Mouse (Mus musculus): ENCODE data around the gene Aplp1. TPM values are rescaled to one million over a fixed set of nuclear protein-coding genes. Genes with fewer than 3 reads are reported as not detected.

Gene Aplp1
- polyA plus RNA-seq, 1 experiment from 2014 or later, result 675 TPM

DNA sequence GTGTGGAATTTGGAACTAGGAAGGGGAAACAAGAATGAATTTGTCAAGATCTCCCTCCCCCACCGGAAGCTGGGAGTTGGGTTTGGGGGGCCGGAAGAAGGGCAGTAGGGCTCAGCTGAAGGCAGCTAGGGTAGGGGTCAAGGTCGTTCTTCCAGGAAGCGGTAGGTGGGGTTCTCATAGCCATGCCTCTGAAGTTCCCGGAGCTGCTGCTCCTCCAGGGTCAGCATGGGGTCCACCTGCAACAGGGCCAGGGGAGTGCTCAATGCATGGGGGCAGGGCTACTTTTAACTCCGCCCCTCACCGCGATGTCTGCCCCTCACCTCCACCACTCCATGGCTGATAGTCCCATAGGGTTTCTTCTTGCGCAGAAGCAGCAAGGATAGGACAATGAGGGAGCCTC lies 10.2 kb downstream of the Aplp1 start:
- WGBS, result 52% methylated on average over 9 of the region's 9 CpGs

DNA sequence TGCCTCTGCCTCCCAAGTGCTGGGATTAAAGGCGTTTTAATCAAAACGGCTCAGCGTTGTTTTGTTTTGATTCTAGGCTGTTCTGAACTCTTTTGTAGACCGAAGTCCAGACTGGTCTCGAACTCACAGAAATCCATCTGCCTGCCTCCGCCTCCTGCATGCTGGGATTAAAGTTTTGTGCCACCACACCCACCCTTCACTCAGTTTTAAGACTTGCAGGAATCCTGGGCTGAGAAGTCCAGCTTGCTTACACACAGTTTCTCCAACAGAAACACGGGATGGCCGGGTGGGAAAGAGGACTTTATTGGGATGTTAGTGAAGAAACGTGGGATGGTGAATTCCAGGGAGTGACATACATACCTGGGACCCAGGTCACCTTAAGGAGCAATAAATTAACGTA lies 10.6 kb downstream of the Aplp1 start:
- Histone ChIP-seq H3K4me3 (ENCODE audit: low read depth, low read length) (no peak overlapping the region), H3K9ac (replicated peaks; ENCODE audit: low read depth, low read length) (no peak overlapping the region), H3K36me3 (ENCODE audit: control insufficient read depth, insufficient read depth, low read length) (peaks cover 33% of the 10 kb centered on the region), H3K9me3 (ENCODE audit: control insufficient read depth, low read length) (no peaks in the 10 kb centered on the region), H3K4me2 (ENCODE audit: low read depth, low read length) (no peak overlapping the region), H3K27ac (ENCODE audit: low read depth, low read length) (no peak overlapping the region), H3K27me3 (ENCODE audit: control insufficient read depth, insufficient read depth, low read length) (no peaks in the 10 kb centered on the region), H3K4me1 (ENCODE audit: control insufficient read depth, insufficient read depth, low read length) (no peaks in the 10 kb centered on the region)
- ATAC-seq (ENCODE audit: low read depth), result no peak
- 74% methylated on average over 10 of the region's 10 CpGs for whole genome bisulfite sequencing

More for the DNA sequence above, 10.2 kb downstream of the Aplp1 start:
- Histone ChIP-seq H3K27ac (ENCODE audit: low read depth, low read length) (no peak overlapping the region; the same call in 1 of the 2 replicates), H3K4me2 (ENCODE audit: low read depth, low read length) (no peak overlapping the region), H3K27me3 (ENCODE audit: control insufficient read depth, insufficient read depth, low read length) (no peaks in the 10 kb centered on the region), H3K9me3 (ENCODE audit: control insufficient read depth, low read length) (no peaks in the 10 kb centered on the region), H3K4me1 (ENCODE audit: control insufficient read depth, insufficient read depth, low read length) (no peaks in the 10 kb centered on the region), H3K36me3 (ENCODE audit: control insufficient read depth, insufficient read depth, low read length) (peaks cover 38% of the 10 kb centered on the region), H3K9ac (replicated peaks; ENCODE audit: low read depth, low read length) (no peak overlapping the region), H3K4me3 (ENCODE audit: low read depth, low read length) (no peak overlapping the region)
- no peak for ATAC-seq (ENCODE audit: low read depth)

DNA sequence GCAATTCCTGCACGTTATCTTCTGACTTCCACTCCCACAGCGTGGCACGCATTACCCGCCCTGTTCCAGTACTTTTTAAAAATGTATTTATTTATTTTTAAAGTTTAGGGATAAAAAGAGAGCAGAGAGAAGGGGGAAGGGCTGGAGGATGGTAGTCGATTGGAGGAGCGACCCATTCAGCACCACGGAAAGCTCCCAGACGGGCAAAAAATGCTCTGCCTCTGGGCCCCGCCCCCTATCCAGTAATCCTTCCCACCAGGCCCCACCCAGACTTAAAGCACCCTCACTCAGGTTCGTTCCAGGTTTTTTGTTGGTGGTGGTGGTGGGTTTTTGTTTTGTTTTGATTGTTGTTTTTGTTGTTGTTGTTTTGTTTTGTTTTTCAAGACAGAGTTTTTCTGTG lies 11.1 kb downstream of the Aplp1 start:
- peaks cover 29% of the 10 kb centered on the region for H3K36me3 ChIP-seq (ENCODE audit: control insufficient read depth, insufficient read depth, low read length)
- H3K4me3 ChIP-seq (ENCODE audit: low read depth, low read length), result no peak overlapping the region

GRCm38 (mm10) chr7:30431793-30432192 lies 13.5 kb downstream of the Aplp1 start:
- Histone ChIP-seq H3K4me2 (ENCODE audit: low read depth, low read length) (no peak overlapping the region), H3K4me1 (ENCODE audit: control insufficient read depth, insufficient read depth, low read length) (no peaks in the 10 kb centered on the region), H3K36me3 (ENCODE audit: control insufficient read depth, insufficient read depth, low read length) (peaks cover 20% of the 10 kb centered on the region), H3K4me3 (ENCODE audit: low read depth, low read length) (no peak overlapping the region), H3K9me3 (ENCODE audit: control insufficient read depth, low read length) (no peaks in the 10 kb centered on the region), H3K27ac (ENCODE audit: low read depth, low read length) (no peak overlapping the region), H3K9ac (replicated peaks; ENCODE audit: low read depth, low read length) (no peak overlapping the region), H3K27me3 (ENCODE audit: control insufficient read depth, insufficient read depth, low read length) (no peaks in the 10 kb centered on the region)
- WGBS, result 13% methylated on average over 3 of the region's 3 CpGs
- ATAC-seq (ENCODE audit: low read depth), result peak; percentile 81

More for the DNA sequence above, 11.1 kb downstream of the Aplp1 start:
- Histone ChIP-seq H3K27me3 (ENCODE audit: control insufficient read depth, insufficient read depth, low read length) (no peaks in the 10 kb centered on the region), H3K9ac (replicated peaks; ENCODE audit: low read depth, low read length) (no peak overlapping the region), H3K9me3 (ENCODE audit: control insufficient read depth, low read length) (no peaks in the 10 kb centered on the region), H3K4me1 (ENCODE audit: control insufficient read depth, insufficient read depth, low read length) (no peaks in the 10 kb centered on the region), H3K4me2 (ENCODE audit: low read depth, low read length) (no peak overlapping the region), H3K27ac (ENCODE audit: low read depth, low read length) (no peak overlapping the region)
- WGBS, result 4% methylated on average over 10 of the region's 10 CpGs
- ATAC-seq (ENCODE audit: low read depth), result no peak

GRCm38 (mm10) chr7:30430191-30430590 lies 15.1 kb downstream of the Aplp1 start:
- no peak for ATAC-seq (ENCODE audit: low read depth)

DNA sequence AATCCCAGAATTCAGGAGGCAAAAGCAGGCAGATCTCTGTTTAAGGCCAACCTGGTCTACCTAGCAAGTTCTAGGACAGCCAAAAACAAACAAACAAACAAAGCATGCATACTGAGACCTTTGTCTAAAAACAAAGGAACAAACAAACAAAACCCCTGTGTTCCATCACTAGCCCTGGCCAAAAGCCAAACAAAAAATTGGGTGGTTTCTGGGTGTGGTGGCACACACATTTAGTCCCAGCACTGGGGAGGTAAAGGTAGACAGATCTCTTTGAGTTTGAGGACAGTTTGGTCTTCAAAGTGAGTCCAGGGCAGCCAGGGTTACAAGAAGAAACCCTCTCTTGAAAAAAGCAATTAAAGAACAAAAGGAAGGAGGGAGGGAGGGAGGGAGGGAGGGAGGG lies 16.0 kb downstream of the Aplp1 start:
- Histone ChIP-seq H3K36me3 (ENCODE audit: control insufficient read depth, insufficient read depth, low read length) (no peaks in the 10 kb centered on the region; the same call in 1 of the 2 replicates), H3K9ac (replicated peaks; ENCODE audit: low read depth, low read length) (no peak overlapping the region), H3K4me2 (ENCODE audit: low read depth, low read length) (no peak overlapping the region), H3K4me3 (ENCODE audit: low read depth, low read length) (no peak overlapping the region), H3K4me1 (ENCODE audit: control insufficient read depth, insufficient read depth, low read length) (no peaks in the 10 kb centered on the region), H3K9me3 (ENCODE audit: control insufficient read depth, low read length) (no peaks in the 10 kb centered on the region), H3K27ac (ENCODE audit: low read depth, low read length) (no peak overlapping the region), H3K27me3 (ENCODE audit: control insufficient read depth, insufficient read depth, low read length) (no peaks in the 10 kb centered on the region)
- no peak for ATAC-seq (ENCODE audit: low read depth)

More at GRCm38 (mm10) chr7:30430191-30430590, 15.1 kb downstream of the Aplp1 start:
- Histone ChIP-seq H3K27me3 (ENCODE audit: control insufficient read depth, insufficient read depth, low read length) (no peaks in the 10 kb centered on the region), H3K4me2 (ENCODE audit: low read depth, low read length) (no peak overlapping the region), H3K36me3 (ENCODE audit: control insufficient read depth, insufficient read depth, low read length) (peaks cover 5% of the 10 kb centered on the region), H3K27ac (ENCODE audit: low read depth, low read length) (no peak overlapping the region), H3K4me1 (ENCODE audit: control insufficient read depth, insufficient read depth, low read length) (no peaks in the 10 kb centered on the region), H3K4me3 (ENCODE audit: low read depth, low read length) (no peak overlapping the region), H3K9ac (replicated peaks; ENCODE audit: low read depth, low read length) (no peak overlapping the region), H3K9me3 (ENCODE audit: control insufficient read depth, low read length) (no peaks in the 10 kb centered on the region)
- 55% methylated on average over 2 of the region's 2 CpGs for WGBS

DNA sequence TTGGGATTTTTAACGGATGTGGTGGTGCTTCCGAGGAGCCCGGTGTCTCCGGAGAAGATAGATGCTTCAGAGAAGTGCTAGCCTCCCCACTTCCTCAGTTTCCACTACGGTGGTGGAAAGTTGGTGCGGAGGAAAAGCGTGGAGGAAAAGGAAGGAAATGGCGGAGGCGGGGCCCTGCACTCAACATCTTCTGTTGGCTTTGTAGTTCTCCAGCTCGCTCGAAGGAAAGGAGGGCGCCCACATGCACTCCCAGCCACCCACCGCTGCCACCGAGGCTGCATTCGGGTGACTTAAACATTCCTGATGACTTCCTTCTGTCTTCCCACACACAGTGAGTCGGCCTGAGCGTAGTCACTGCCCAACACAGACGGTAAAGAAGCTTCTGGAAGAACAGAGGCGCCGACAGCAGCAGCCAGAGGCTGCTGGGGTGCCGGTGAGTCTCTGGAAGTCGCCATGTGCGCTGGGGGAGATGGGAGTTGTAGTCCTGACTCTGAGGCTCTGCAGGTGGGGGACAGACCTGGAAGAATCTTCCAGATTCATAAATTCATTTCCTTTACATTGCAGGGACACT lies 22.2 kb downstream of the Aplp1 start:
- ATAC-seq (ENCODE audit: low read depth), result no peak
- Histone ChIP-seq H3K4me3 (ENCODE audit: low read depth, low read length) (peak overlapping the region; percentile 55), H3K36me3 (ENCODE audit: control insufficient read depth, insufficient read depth, low read length) (no peaks in the 10 kb centered on the region; the same call in 1 of the 2 replicates), H3K4me2 (ENCODE audit: low read depth, low read length) (peak overlapping the region; percentile 85), H3K9ac (replicated peaks; ENCODE audit: low read depth, low read length) (no peak overlapping the region; the same call in 1 of the 2 replicates), H3K9me3 (ENCODE audit: control insufficient read depth, low read length) (no peaks in the 10 kb centered on the region), H3K27me3 (ENCODE audit: control insufficient read depth, insufficient read depth, low read length) (no peaks in the 10 kb centered on the region), H3K27ac (ENCODE audit: low read depth, low read length) (0 out of 2 replicates have a peak overlapping the region, but pooled peaks have one; percentile 10), H3K4me1 (ENCODE audit: control insufficient read depth, insufficient read depth, low read length) (0 out of 2 replicates have a peak, but pooled peaks cover 3% of the 10 kb centered on the region)
- 51% methylated on average over 23 of the region's 23 CpGs for WGBS

GRCm38 (mm10) chr7:30422560-30422959 lies 22.8 kb downstream of the Aplp1 start:
- Histone ChIP-seq H3K27ac (ENCODE audit: low read depth, low read length) (no peak overlapping the region; the same call in 1 of the 2 replicates), H3K4me1 (ENCODE audit: control insufficient read depth, insufficient read depth, low read length) (0 out of 2 replicates have a peak, but pooled peaks cover 3% of the 10 kb centered on the region), H3K27me3 (ENCODE audit: control insufficient read depth, insufficient read depth, low read length) (no peaks in the 10 kb centered on the region), H3K4me3 (ENCODE audit: low read depth, low read length) (peak overlapping the region; percentile 55), H3K9ac (replicated peaks; ENCODE audit: low read depth, low read length) (peak overlapping the region; percentile 63), H3K9me3 (ENCODE audit: control insufficient read depth, low read length) (no peaks in the 10 kb centered on the region), H3K4me2 (ENCODE audit: low read depth, low read length) (peak overlapping the region; percentile 85), H3K36me3 (ENCODE audit: control insufficient read depth, insufficient read depth, low read length) (no peaks in the 10 kb centered on the region; the same call in 1 of the 2 replicates)
- WGBS, result 18% methylated on average over 9 of the region's 9 CpGs
- ATAC-seq (ENCODE audit: low read depth), result peak; percentile 45

DNA sequence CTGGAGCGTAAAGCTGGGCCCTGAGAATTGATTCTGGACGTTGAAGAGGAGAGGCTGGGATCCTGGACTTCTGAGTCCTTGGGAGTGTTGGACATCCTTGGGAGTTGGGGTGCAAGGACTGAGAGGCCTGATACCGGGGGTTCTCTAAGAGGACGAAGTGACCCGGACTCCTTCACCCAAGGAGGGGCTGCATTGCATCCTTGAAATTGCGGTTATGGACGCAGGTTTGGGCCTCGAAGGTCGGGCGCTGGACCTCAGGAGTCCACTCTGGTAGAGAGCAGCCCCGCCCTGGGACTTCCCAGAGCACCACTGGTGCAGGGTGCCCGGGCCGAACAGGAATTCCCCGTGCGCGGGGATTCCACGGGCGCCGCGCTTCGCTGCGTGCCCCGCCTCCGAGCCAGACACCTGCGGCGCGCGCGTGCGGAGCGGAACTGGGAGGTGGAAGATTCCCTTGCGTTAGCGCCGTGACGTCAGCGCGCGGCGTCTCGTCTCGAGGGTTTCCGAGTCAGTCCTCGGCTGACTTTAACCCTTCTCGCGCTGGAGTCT lies 23.4 kb downstream of the Aplp1 start:
- H3K27me3 ChIP-seq (ENCODE audit: control insufficient read depth, insufficient read depth, low read length), result no peaks in the 10 kb centered on the region
- ATAC-seq (ENCODE audit: low read depth), result peak; percentile 89
- H3K27ac ChIP-seq (ENCODE audit: low read depth, low read length), result no peak overlapping the region
- H3K4me3 ChIP-seq (ENCODE audit: low read depth, low read length), result peak overlapping the region; percentile 55
- H3K4me2 ChIP-seq (ENCODE audit: low read depth, low read length), result peak overlapping the region; percentile 85
- no peaks in the 10 kb centered on the region for H3K9me3 ChIP-seq (ENCODE audit: control insufficient read depth, low read length)
- H3K9ac ChIP-seq (replicated peaks; ENCODE audit: low read depth, low read length), result peak overlapping the region; percentile 63
- no peaks in the 10 kb centered on the region for H3K36me3 ChIP-seq (ENCODE audit: control insufficient read depth, insufficient read depth, low read length)
- H3K4me1 ChIP-seq (ENCODE audit: control insufficient read depth, insufficient read depth, low read length), result 0 out of 2 replicates have a peak, but pooled peaks cover 3% of the 10 kb centered on the region
- WGBS, result under 1% methylated on average over 45 of the region's 45 CpGs
